Mouse (Mus musculus) embryo, embryonic 11 days (tissue): Measurements from ENCODE around the gene Khdc4.

Experiments
- DNase-seq: peaks from one replicate; pipeline ENCODE4 v3.0.0-alpha.2; 2015

Khdc4 gene

DNA sequence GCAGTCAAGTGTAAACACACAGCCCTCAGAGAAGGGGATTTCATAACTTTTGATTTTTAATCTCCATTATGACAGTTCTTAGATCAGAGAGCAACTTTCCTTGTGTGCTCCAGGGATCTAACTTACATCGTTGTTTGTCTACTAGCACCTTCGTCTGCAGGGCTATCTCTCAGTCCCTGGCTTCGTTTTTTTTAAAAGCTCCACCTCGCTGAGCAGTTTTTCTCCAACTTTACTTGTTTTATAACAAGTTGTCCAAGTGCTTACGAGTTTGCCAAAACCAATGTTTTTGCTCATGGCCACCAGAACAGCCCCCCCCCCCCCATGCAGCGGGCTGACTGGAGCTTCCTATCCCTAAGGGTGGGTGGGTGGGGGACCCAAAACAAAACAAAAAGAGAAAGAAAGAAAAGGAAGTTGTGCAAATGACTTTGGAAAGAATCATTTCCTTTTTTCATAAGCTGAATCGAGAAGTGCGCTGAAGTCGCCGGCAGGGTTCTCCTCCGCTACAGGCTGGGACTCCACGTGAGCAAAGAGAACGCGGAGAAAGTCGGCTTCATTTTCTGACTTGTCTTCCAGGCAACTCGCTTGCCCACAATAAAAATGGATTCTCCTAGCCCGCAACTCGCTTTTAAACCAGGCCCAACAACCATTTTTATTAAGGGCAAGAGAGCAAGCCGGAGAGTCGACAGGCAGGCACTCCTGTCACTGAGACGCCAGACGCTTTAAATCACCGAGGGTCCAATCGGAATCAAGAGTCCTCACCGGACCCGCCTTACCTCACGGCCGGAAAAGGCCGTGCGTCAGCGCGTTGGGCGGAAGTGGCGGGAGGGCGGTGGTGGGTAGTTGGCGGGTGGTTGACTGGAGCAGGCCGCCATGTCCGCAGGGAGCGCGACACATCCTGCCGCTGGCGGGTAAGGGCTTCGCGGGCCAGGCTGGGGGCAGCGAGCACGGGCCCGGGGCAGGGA lies at the start of gene Khdc4:
Khdc4 (plus strand) TSS at position 824 of the 962 bp plus-strand sequence.
- peak; percentile 99 for DNase-seq

- no peak for DNase-seq
Observed at GRCm38 (mm10) chr3:88636555-88636986, 49.0 kb upstream of the Khdc4 start.

- DNase-seq, result no peak
Observed at GRCm38 (mm10) chr3:88637134-88637533, 48.5 kb upstream of the Khdc4 start.

DNA sequence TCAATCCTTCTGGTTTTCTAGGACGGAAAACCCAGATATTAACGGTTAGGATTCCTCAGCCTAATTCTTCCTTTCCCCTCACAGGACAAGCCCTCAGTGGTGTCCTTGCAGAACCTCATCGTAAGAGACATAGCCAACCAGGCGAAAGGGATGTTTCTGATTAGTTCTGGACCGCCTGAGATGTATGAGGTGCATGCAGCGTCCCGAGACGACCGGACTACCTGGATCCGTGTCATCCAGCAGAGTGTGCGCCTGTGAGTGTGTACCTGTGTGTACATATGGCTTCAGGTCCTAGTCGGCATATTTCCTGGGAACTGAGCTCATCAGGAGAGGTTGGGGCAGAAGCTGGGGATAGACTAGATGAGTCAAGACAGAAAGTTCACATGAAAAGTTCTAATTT lies 46.4 kb upstream of the Khdc4 start:
- DNase-seq, result no peak

DNA sequence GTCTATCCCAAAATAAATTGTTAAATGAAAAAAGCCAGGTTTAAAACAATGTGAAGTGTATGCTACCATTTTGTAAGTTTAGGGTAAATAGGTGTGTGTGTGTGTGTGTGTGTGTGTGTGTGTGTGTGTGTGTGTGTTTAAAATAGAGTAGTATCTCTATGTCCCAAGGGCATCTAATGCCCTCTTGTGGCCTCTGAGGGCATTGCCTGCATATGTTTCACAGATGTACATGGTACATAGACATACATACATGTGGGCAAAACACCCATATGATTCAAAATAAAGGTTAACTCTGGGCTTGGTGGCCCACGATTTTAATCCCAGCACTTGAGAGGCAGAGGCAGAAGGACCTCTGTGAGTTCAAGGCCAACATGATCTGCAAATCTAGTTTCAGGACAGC lies 44.9 kb upstream of the Khdc4 start:
- DNase-seq, result peak; percentile 75

- no peak for DNase-seq
Observed at GRCm38 (mm10) chr3:88643078-88643477, 42.5 kb upstream of the Khdc4 start.

DNA sequence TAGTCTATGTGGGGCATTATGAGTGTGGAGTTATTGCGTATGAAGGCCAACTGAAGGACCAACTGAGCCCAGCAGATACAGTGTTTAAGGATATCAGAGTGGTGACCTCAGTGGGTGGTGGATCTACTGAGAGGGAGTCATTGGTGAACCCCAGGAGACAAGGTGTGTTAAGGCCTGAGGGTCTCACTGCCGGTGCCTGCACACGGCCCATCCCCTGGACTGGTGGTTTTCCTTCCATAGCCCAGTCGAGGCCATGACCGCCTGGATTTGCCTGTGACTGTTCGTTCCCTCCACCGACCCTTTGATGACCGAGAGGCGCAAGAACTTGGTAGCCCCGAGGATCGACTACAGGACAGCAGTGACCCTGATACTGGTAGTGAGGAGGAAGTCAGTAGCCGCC lies 39.7 kb upstream of the Khdc4 start:
- DNase-seq, result no peak

- no peak for DNase-seq
Observed at GRCm38 (mm10) chr3:88646426-88646995, 39.1 kb upstream of the Khdc4 start.

GRCm38 (mm10) chr3:88647076-88647475 lies 38.5 kb upstream of the Khdc4 start:
- DNase-seq, result no peak

- DNase-seq, result no peak
Observed at GRCm38 (mm10) chr3:88647779-88648413, 37.7 kb upstream of the Khdc4 start.

DNA sequence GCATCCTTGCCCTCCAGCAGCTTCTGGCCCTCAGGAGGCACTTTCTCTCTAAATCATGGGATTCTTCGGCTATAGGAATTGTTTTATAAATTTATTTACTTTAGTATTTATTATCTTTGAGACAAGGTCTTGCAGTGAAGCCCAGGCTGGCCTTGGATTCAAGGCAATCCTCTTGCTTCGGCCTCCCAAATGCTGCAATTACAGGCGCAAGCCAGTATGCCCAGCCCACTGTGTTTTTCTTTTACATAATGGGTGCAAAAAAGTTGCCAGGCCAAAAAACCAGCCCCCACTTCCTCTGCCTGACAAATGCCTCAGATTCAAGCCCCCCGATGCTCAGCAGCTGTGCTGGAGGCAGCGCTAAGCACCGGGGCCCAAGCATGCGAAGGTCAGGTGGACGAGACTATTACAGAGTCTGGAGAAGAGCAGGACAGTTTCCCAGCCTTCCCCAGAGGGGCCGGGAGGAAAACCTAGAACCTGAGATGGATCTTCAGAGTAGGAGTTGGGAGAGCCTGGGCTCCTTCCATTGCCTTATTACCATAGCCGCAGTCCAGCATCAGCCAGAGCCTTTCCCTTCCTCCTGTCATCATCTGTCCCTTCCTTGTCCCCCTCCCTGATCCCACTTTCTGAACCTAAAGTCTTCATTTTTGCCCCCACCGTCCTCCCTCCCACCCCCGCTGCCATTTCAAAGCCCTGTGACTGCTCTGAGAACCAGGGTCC lies 37.0 kb upstream of the Khdc4 start:
- DNase-seq, result no peak

GRCm38 (mm10) chr3:88649186-88649585 lies 36.4 kb upstream of the Khdc4 start:
- DNase-seq, result no peak

GRCm38 (mm10) chr3:88649967-88650366 lies 35.6 kb upstream of the Khdc4 start:
- no peak for DNase-seq

DNA sequence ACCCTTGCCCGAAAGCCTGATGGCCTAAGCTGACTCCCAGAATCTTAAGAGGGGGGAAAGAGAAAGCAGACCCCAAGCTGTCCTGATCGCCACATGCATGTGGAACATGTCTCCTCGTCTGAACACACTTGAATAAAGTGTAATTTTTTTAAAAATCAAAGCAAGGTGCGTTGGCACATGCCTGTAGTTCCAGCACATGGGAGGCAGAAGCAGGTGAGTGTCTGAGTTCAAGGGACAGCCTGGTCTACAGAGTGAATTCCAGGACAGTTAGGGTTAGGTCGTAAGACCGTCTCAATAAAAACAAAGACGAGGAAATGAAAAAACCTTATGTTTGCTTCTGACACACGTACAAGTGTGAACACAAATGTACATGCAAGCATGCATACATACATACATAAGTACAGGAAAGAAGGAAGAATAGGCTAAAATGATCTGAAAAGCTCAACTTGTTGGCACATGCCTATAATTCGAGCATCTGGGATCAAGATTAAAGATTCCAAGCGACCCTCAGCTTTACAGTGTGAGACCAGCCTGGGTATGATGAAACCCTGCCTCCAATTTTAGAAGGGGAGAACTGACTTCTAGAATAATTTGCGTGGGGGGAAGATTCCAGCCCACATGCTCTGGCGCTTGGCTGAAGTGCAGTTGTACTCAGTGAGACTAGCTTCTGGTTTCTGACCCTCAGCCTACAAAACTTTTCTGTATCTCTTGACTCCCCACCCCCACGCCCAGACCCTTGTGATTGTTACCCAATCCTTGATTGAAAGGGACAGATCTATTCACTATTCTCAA lies 34.7 kb upstream of the Khdc4 start:
- DNase-seq, result no peak

- no peak for DNase-seq
Observed at GRCm38 (mm10) chr3:88651669-88652618, 33.7 kb upstream of the Khdc4 start.

DNA sequence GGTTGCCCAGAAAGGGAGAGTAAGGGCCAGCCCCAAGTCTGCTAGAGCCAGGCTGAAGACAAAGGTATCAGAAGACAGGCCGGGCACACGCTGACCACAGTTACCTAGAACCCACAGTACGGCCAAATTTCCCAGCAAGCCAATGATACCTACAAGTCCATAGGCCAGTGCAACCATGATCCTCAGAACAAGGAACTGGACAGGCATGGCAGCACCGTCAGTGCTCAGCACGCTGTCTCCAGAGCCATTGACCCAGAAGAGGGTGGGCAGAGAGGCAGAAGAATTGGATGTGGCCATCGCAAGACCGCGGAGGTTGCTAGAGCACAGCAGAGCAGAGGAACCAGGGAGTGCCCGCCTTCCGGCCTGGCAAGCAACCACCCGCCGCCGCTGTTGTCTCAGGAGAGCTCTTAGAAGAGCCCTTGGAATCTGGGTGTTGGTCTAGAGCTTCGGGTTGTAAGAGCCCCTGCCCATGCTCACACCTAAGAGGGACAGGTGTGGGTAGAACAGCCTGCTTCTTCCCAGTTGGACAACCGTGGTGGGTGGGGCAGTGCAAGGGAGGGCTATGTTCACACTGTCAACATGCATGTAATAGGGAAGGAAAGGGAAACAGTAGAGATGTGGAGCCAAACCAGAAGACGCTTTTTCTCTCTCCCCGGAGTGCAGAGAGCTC lies 32.6 kb upstream of the Khdc4 start, which contains the start of gene Rxfp4:
Rxfp4 (minus strand) TSS at position 297 of the 670 bp plus-strand sequence.
- DNase-seq, result no peak

- no peak for DNase-seq
Observed at GRCm38 (mm10) chr3:88653516-88654370, 31.9 kb upstream of the Khdc4 start.

DNA sequence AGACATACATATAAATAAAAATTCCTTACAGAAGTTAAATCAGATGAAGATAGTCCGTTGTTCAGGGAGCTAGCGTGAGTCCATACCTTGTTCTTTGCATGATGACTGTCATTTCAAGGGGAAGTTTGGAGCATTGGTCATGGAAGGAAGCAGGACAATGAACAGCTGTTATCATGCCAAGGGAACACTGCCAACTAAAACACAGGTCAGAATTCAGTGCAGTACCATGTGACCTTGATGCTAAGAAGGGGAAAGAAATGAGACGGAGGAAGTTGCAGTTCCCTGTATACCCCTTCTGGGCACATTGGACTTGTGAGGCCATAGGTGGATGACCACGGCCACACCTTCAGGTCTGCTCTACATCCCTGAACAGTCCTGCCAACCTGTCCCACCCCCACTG lies 31.0 kb upstream of the Khdc4 start:
- DNase-seq, result no peak

DNA sequence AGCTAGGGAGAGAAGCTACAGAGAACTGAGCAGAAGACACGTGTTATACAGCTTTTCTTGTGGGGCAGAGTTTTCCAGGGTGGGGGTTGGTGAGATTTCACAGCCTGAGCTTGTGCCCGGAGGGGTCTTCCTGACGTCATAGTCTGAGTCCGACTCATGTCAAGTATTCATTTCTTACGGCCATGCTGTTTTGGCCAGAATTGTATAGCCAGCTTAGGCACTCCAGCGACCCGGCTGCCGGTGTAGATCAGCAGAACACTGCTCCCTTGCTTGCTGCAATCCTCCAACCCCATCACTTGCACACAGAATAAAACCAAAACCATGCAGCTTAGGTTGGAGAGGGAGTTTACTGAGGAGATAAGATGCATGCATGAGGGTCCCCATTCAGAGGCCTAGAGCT lies 30.0 kb upstream of the Khdc4 start:
- no peak for DNase-seq
